Mouse (Mus musculus): ENCODE results near the gene Dlst. TPM values are rescaled to one million over a fixed set of nuclear protein-coding genes. Genes with fewer than 3 reads are reported as not detected.
A peak's percentile ranks its signal among the peaks of the same experiment; 100 is the strongest.
"Not testable (repeated sequence)": the region's sequence is repeated elsewhere in the genome, so short reads cannot be mapped to it uniquely, and the experiment has no call there.

The Dlst gene
- total RNA-seq, 2 experiments from 2014 or later = 145 to 155 TPM

GRCm38 (mm10) chr12:85123645-85124044, 13.0 kb downstream of the Dlst start:
- no peak for DNase-seq (ENCODE audit: low spot score in 2 of 2)
- H3K27ac ChIP-seq = no peak overlapping the region
- no peak for TF ChIP-seq CTCF (conservative IDR thresholded peaks at IDR 0.05)
- no peak overlapping the region for H3K4me3 ChIP-seq

- Histone ChIP-seq H3K27ac (no peak overlapping the region), H3K4me3 (no peak overlapping the region)
- no peak for TF ChIP-seq CTCF (conservative IDR thresholded peaks at IDR 0.05)
- DNase-seq (ENCODE audit: low spot score in 2 of 2) = no peak
Observed at GRCm38 (mm10) chr12:85124751-85125150, 14.1 kb downstream of the Dlst start.

GRCm38 (mm10) chr12:85126986-85127603, 16.5 kb downstream of the Dlst start:
- no peak for TF ChIP-seq CTCF (conservative IDR thresholded peaks at IDR 0.05)
- Histone ChIP-seq H3K4me3 (no peak overlapping the region), H3K27ac (peak overlapping the region; percentile 28)
- DNase-seq (ENCODE audit: low spot score in 2 of 2) = no peak

- Histone ChIP-seq H3K4me3 (no peak overlapping the region), H3K27ac (no peak overlapping the region)
- no peak for TF ChIP-seq CTCF (conservative IDR thresholded peaks at IDR 0.05)
- no peak for DNase-seq (ENCODE audit: low spot score in 2 of 2)
Observed at GRCm38 (mm10) chr12:85129426-85129978, 18.9 kb downstream of the Dlst start.

GRCm38 (mm10) chr12:85131361-85131760, 20.7 kb downstream of the Dlst start:
- Histone ChIP-seq H3K4me3 (no peak overlapping the region), H3K27ac (peak overlapping the region; percentile 28; the same call in 1 of the 2 replicates)
- TF ChIP-seq CTCF (conservative IDR thresholded peaks at IDR 0.05) = no peak
- DNase-seq (ENCODE audit: low spot score in 2 of 2) = no peak

GRCm38 (mm10) chr12:85134043-85134794, 23.6 kb downstream of the Dlst start:
- H3K4me3 ChIP-seq = no peak overlapping the region
- DNase-seq (ENCODE audit: low spot score in 2 of 2) = no peak
- TF ChIP-seq CTCF (conservative IDR thresholded peaks at IDR 0.05) = no peak
- 0 out of 2 replicates have a peak overlapping the region, but pooled peaks have one; percentile 14 for H3K27ac ChIP-seq

GRCm38 (mm10) chr12:85135513-85136470, 25.2 kb downstream of the Dlst start:
- TF ChIP-seq CTCF (conservative IDR thresholded peaks at IDR 0.05) = no peak
- no peak for DNase-seq (ENCODE audit: low spot score in 2 of 2)
- H3K27ac ChIP-seq = no peak overlapping the region; the same call in 1 of the 2 replicates
- H3K4me3 ChIP-seq = no peak overlapping the region

- Histone ChIP-seq H3K4me3 (no peak overlapping the region), H3K27ac (no peak overlapping the region; the same call in 1 of the 2 replicates)
- DNase-seq (ENCODE audit: low spot score in 2 of 2) = no peak
- peak; percentile 37 for TF ChIP-seq CTCF (conservative IDR thresholded peaks at IDR 0.05)
Observed at GRCm38 (mm10) chr12:85136627-85137026, 26.0 kb downstream of the Dlst start.

GRCm38 (mm10) chr12:85140036-85140701, 29.5 kb downstream of the Dlst start:
- Histone ChIP-seq H3K27ac (no peak overlapping the region), H3K4me3 (no peak overlapping the region)
- no peak for DNase-seq (ENCODE audit: low spot score in 2 of 2)
- no peak for TF ChIP-seq CTCF (conservative IDR thresholded peaks at IDR 0.05)

- Histone ChIP-seq H3K27ac (no peak overlapping the region), H3K4me3 (no peak overlapping the region)
- no peak for DNase-seq (ENCODE audit: low spot score in 2 of 2)
- TF ChIP-seq CTCF (conservative IDR thresholded peaks at IDR 0.05) = no peak
Observed at GRCm38 (mm10) chr12:85141096-85141495, 30.5 kb downstream of the Dlst start.

GRCm38 (mm10) chr12:85142803-85143202, 32.2 kb downstream of the Dlst start:
- Histone ChIP-seq H3K4me3 (no peak overlapping the region), H3K27ac (no peak overlapping the region)
- peak; percentile 96 for TF ChIP-seq CTCF (conservative IDR thresholded peaks at IDR 0.05)
- peak in 1 of 2 experiments; percentile 85 for DNase-seq (ENCODE audit: low spot score in 2 of 2)

GRCm38 (mm10) chr12:85144276-85144675, 33.6 kb downstream of the Dlst start:
- peak; percentile 74 for TF ChIP-seq CTCF (conservative IDR thresholded peaks at IDR 0.05)
- DNase-seq (ENCODE audit: low spot score in 2 of 2); H3K4me3 ChIP-seq; H3K27ac ChIP-seq: not testable (repeated sequence)
